Mouse (Mus musculus): ENCODE measurements around the gene Polr1c. TPM values are rescaled to one million over a fixed set of nuclear protein-coding genes. Genes with fewer than 3 reads are reported as not detected.

Gene Polr1c
- polyA plus RNA-seq, 1 experiment from 2014 or later, result 48.0 TPM

- Histone ChIP-seq H3K9me3 (ENCODE audit: control insufficient read depth, low read length) (no peaks in the 10 kb centered on the region), H3K4me2 (replicated peaks; ENCODE audit: low read depth) (no peak overlapping the region), H3K27me3 (ENCODE audit: control insufficient read depth, insufficient read depth, low read length) (no peaks in the 10 kb centered on the region), H3K27ac (replicated peaks) (no peak overlapping the region), H3K9ac (ENCODE audit: low read length) (no peak overlapping the region), H3K4me1 (replicated peaks; ENCODE audit: control insufficient read depth, insufficient read depth) (no peaks in the 10 kb centered on the region), H3K36me3 (ENCODE audit: control insufficient read depth, insufficient read depth, low read length) (peaks cover 36% of the 10 kb centered on the region), H3K4me3 (ENCODE audit: low read depth, low read length) (no peak overlapping the region)
- DNase-seq (ENCODE audit: low spot score), result no peak
- no peak for TF ChIP-seq EP300 (optimal IDR thresholded peaks at IDR 0.05)
- no peak for TF ChIP-seq CTCF (IDR thresholded peaks at IDR 0.05; ENCODE audit: low read depth)
- 90% methylated on average over 6 of the region's 6 CpGs for WGBS
- no peak for ATAC-seq (ENCODE audit: low FRiP score, low TSS enrichment)
Measured at GRCm38 (mm10) chr17:46237079-46237478, 10.8 kb downstream of the Polr1c start.

- H3K9ac ChIP-seq (ENCODE audit: low read length), result no peak overlapping the region
- H3K27me3 ChIP-seq (ENCODE audit: control insufficient read depth, insufficient read depth, low read length), result no peaks in the 10 kb centered on the region
- H3K4me3 ChIP-seq (ENCODE audit: low read depth, low read length), result no peak overlapping the region
- 88% methylated on average over 1 of the region's 1 CpGs for WGBS
- DNase-seq (ENCODE audit: low spot score), result no peak
- H3K9me3 ChIP-seq (ENCODE audit: control insufficient read depth, low read length), result no peaks in the 10 kb centered on the region
- no peaks in the 10 kb centered on the region for H3K4me1 ChIP-seq (replicated peaks; ENCODE audit: control insufficient read depth, insufficient read depth)
- ATAC-seq (ENCODE audit: low FRiP score, low TSS enrichment), result no peak
- H3K27ac ChIP-seq (replicated peaks), result no peak overlapping the region
- no peak overlapping the region for H3K4me2 ChIP-seq (replicated peaks; ENCODE audit: low read depth)
- H3K36me3 ChIP-seq (ENCODE audit: control insufficient read depth, insufficient read depth, low read length), result peaks cover 32% of the 10 kb centered on the region
- TF ChIP-seq EP300 (optimal IDR thresholded peaks at IDR 0.05), result no peak
- no peak for TF ChIP-seq CTCF (IDR thresholded peaks at IDR 0.05; ENCODE audit: low read depth)
Measured at GRCm38 (mm10) chr17:46236067-46236466, 11.8 kb downstream of the Polr1c start.

GRCm38 (mm10) chr17:46227576-46227975, 20.3 kb downstream of the Polr1c start:
- Histone ChIP-seq H3K4me3 (ENCODE audit: low read depth, low read length) (no peak overlapping the region), H3K27me3 (ENCODE audit: control insufficient read depth, insufficient read depth, low read length) (no peaks in the 10 kb centered on the region), H3K4me2 (replicated peaks; ENCODE audit: low read depth) (no peak overlapping the region), H3K36me3 (ENCODE audit: control insufficient read depth, insufficient read depth, low read length) (peaks cover 36% of the 10 kb centered on the region), H3K9ac (ENCODE audit: low read length) (no peak overlapping the region), H3K27ac (replicated peaks) (no peak overlapping the region), H3K4me1 (replicated peaks; ENCODE audit: control insufficient read depth, insufficient read depth) (no peaks in the 10 kb centered on the region), H3K9me3 (ENCODE audit: control insufficient read depth, low read length) (no peaks in the 10 kb centered on the region)
- ATAC-seq (ENCODE audit: low FRiP score, low TSS enrichment) (no peak), DNase-seq (ENCODE audit: low spot score) (no peak)
- no peak for TF ChIP-seq CTCF (IDR thresholded peaks at IDR 0.05; ENCODE audit: low read depth)
- TF ChIP-seq EP300 (optimal IDR thresholded peaks at IDR 0.05), result no peak
- WGBS, result 88% methylated on average over 7 of the region's 7 CpGs

- Histone ChIP-seq H3K4me1 (replicated peaks; ENCODE audit: control insufficient read depth, insufficient read depth) (no peaks in the 10 kb centered on the region), H3K27me3 (ENCODE audit: control insufficient read depth, insufficient read depth, low read length) (no peaks in the 10 kb centered on the region), H3K9me3 (ENCODE audit: control insufficient read depth, low read length) (no peaks in the 10 kb centered on the region), H3K4me2 (replicated peaks; ENCODE audit: low read depth) (no peak overlapping the region), H3K36me3 (ENCODE audit: control insufficient read depth, insufficient read depth, low read length) (peaks cover 47% of the 10 kb centered on the region), H3K9ac (ENCODE audit: low read length) (no peak overlapping the region), H3K27ac (replicated peaks) (no peak overlapping the region), H3K4me3 (ENCODE audit: low read depth, low read length) (no peak overlapping the region)
- ATAC-seq (ENCODE audit: low FRiP score, low TSS enrichment), result no peak
- no peak for DNase-seq (ENCODE audit: low spot score)
- TF ChIP-seq CTCF (IDR thresholded peaks at IDR 0.05; ENCODE audit: low read depth) (no peak), EP300 (optimal IDR thresholded peaks at IDR 0.05) (no peak)
- 94% methylated on average over 3 of the region's 3 CpGs for WGBS
Measured at GRCm38 (mm10) chr17:46221601-46222000, 26.3 kb downstream of the Polr1c start.

GRCm38 (mm10) chr17:46210550-46210949, 37.3 kb downstream of the Polr1c start:
- no peaks in the 10 kb centered on the region for H3K4me1 ChIP-seq (replicated peaks; ENCODE audit: control insufficient read depth, insufficient read depth)
- no peaks in the 10 kb centered on the region for H3K9me3 ChIP-seq (ENCODE audit: control insufficient read depth, low read length)
- H3K4me2 ChIP-seq (replicated peaks; ENCODE audit: low read depth), result no peak overlapping the region
- no peak for ATAC-seq (ENCODE audit: low FRiP score, low TSS enrichment)
- H3K27me3 ChIP-seq (ENCODE audit: control insufficient read depth, insufficient read depth, low read length), result no peaks in the 10 kb centered on the region
- DNase-seq (ENCODE audit: low spot score), result no peak
- WGBS, result 72% methylated on average over 3 of the region's 3 CpGs
- H3K9ac ChIP-seq (ENCODE audit: low read length), result no peak overlapping the region
- H3K27ac ChIP-seq (replicated peaks), result no peak overlapping the region
- H3K36me3 ChIP-seq (ENCODE audit: control insufficient read depth, insufficient read depth, low read length), result peaks cover 42% of the 10 kb centered on the region
- TF ChIP-seq CTCF (IDR thresholded peaks at IDR 0.05; ENCODE audit: low read depth), result no peak
- H3K4me3 ChIP-seq (ENCODE audit: low read depth, low read length), result no peak overlapping the region

- no peak overlapping the region for H3K27ac ChIP-seq (replicated peaks)
- H3K27me3 ChIP-seq (ENCODE audit: control insufficient read depth, insufficient read depth, low read length), result no peaks in the 10 kb centered on the region
- no peak overlapping the region for H3K4me2 ChIP-seq (replicated peaks; ENCODE audit: low read depth)
- H3K4me1 ChIP-seq (replicated peaks; ENCODE audit: control insufficient read depth, insufficient read depth), result no peaks in the 10 kb centered on the region
- H3K9me3 ChIP-seq (ENCODE audit: control insufficient read depth, low read length), result no peaks in the 10 kb centered on the region
- no peak for TF ChIP-seq EP300 (optimal IDR thresholded peaks at IDR 0.05)
- TF ChIP-seq CTCF (IDR thresholded peaks at IDR 0.05; ENCODE audit: low read depth), result no peak
- ATAC-seq (ENCODE audit: low FRiP score, low TSS enrichment) (no peak), DNase-seq (ENCODE audit: low spot score) (no peak)
- no peak overlapping the region for H3K4me3 ChIP-seq (ENCODE audit: low read depth, low read length)
- peaks cover 28% of the 10 kb centered on the region for H3K36me3 ChIP-seq (ENCODE audit: control insufficient read depth, insufficient read depth, low read length)
- H3K9ac ChIP-seq (ENCODE audit: low read length), result no peak overlapping the region
Measured at GRCm38 (mm10) chr17:46206676-46207075, 41.2 kb downstream of the Polr1c start.

All from stomach, postnatal 0 days (tissue).